Comparison of ENCODE assay signal across 11 mouse cellular contexts in the genomic region with DNA sequence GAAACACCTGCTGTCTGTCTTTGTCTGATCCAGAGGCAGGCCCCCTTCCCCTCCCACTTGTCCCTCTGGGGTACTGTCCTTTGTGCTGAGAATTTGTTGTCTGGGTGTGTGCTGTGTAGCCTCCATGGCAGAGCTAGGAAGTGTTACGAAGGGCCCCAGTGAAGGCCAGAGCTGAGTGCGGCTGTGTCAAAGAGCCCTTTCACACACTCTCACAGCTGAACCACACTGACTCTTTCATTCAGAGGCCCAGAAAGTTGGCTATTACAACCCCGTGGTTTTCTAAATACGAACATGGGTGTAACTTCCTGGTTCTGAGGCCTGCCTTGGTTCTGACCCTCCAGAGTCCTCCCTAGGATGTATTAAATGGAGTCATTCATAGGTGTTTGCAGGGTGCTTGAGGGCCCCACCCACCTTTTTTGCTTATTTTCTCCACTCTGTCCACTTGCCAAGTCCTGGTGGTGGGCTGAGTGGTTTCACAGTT. TPM values are rescaled to one million over a fixed set of nuclear protein-coding genes. Genes with fewer than 3 reads are reported as not detected.
DNase-seq lines count a peak whose midpoint lies in the region; ATAC-seq and TF ChIP-seq lines count a peak whose summit lies in the region.
"Had no signal": no experiment of that assay in that cellular context is flagged by ENCODE, and none has a peak within 500 bp of the region (broad histone marks: within the 10 kb centered on the region; RNA-seq: fewer than 3 reads in every experiment).

No protein-coding gene starts in this region.

- no peaks in the 10 kb centered on the region for H3K4me1 ChIP-seq in hindbrain, postnatal 0 days (ENCODE audit: insufficient read depth, low read length)
- no peaks in the 10 kb centered on the region for H3K4me1 ChIP-seq in neural tube, embryonic 14.5 days (ENCODE audit: control insufficient read depth, insufficient read depth, low read length)

- no peak for TF ChIP-seq CTCF in hindbrain, postnatal 0 days (IDR thresholded peaks at IDR 0.05; ENCODE audit: low read depth)

- H3K4me2 ChIP-seq in hindbrain, postnatal 0 days (ENCODE audit: low read depth, low read length): no peak overlapping the region
- no peak overlapping the region for H3K4me2 ChIP-seq in neural tube, embryonic 14.5 days (ENCODE audit: low read depth, low read length)

- H3K9me3 ChIP-seq in hindbrain, postnatal 0 days (ENCODE audit: low read length): no peaks in the 10 kb centered on the region
- H3K9me3 ChIP-seq in neural tube, embryonic 14.5 days (ENCODE audit: control insufficient read depth, low read length): no peaks in the 10 kb centered on the region

- peak; percentile 8 for DNase-seq in embryo, embryonic 11 days
- DNase-seq in embryo, embryonic 9.5 days (ENCODE audit: extremely low spot score): no peak
- DNase-seq in lung, postnatal 36 days: peak; percentile 39
- DNase-seq in lung, adult 18-20 months: no peak
- peak; percentile 24 for DNase-seq in hindbrain, postnatal 0 days (ENCODE audit: low spot score)
- DNase-seq in adrenal gland, postnatal 25 days: no peak
- no peak for DNase-seq in cerebellum, postnatal 25 days
- DNase-seq: cerebellum, adult 18-20 months; kidney, postnatal 10 days; liver, postnatal 0 days had no signal

- peak; percentile 86; the same call in 1 of the 2 replicates for ATAC-seq in hindbrain, postnatal 0 days
- peak; percentile 28; the same call in 1 of the 2 replicates for ATAC-seq in neural tube, embryonic 14.5 days (ENCODE audit: low read depth)
- ATAC-seq: liver, postnatal 0 days had no signal

- no peaks in the 10 kb centered on the region for H3K27me3 ChIP-seq in hindbrain, postnatal 0 days (ENCODE audit: insufficient read depth, low read length)
- no peaks in the 10 kb centered on the region for H3K27me3 ChIP-seq in neural tube, embryonic 14.5 days (ENCODE audit: control insufficient read depth, insufficient read depth, low read length)

- no peak overlapping the region for H3K9ac ChIP-seq in hindbrain, postnatal 0 days (replicated peaks; ENCODE audit: low read length)
- H3K9ac ChIP-seq in neural tube, embryonic 14.5 days (replicated peaks; ENCODE audit: low read depth, low read length): no peak overlapping the region
- H3K9ac ChIP-seq: liver, postnatal 0 days had no signal

- WGBS in hindbrain, postnatal 0 days: 48% methylated on average over 4 of the region's 4 CpGs
- WGBS in neural tube, embryonic 14.5 days: 52% methylated on average over 4 of the region's 4 CpGs

- no peak overlapping the region for H3K4me3 ChIP-seq in hindbrain, postnatal 0 days (ENCODE audit: low read length)
- no peak overlapping the region for H3K4me3 ChIP-seq in neural tube, embryonic 14.5 days (ENCODE audit: low read depth, low read length)

- H3K36me3 ChIP-seq in hindbrain, postnatal 0 days (ENCODE audit: insufficient read depth, low read length): no peaks in the 10 kb centered on the region
- no peaks in the 10 kb centered on the region for H3K36me3 ChIP-seq in neural tube, embryonic 14.5 days (ENCODE audit: control insufficient read depth, insufficient read depth, low read length)

- H3K27ac ChIP-seq in hindbrain, postnatal 0 days: peak overlapping the region; percentile 41; the same call in 1 of the 2 replicates
- 0 out of 2 replicates have a peak overlapping the region, but pooled peaks have one; percentile 16 for H3K27ac ChIP-seq in neural tube, embryonic 14.5 days (ENCODE audit: low read depth, low read length)

RNA-seq across cellular contexts. Expression of a gene that starts 25.7 kb away (rescaled TPM):
- 2.1 and 9.1 TPM in 2 replicates for total RNA-seq in hindbrain, postnatal 0 days (2014; rRNA removed)
- polyA plus RNA-seq in hindbrain, postnatal 0 days (2015; fragmentation: Nextera tagmentation; extraction: Ambion mirVana): 6.6 and 8.2 TPM in 2 replicates
- polyA plus RNA-seq in neural tube, embryonic 14.5 days (2014; fragmentation: Nextera tagmentation; extraction: Ambion mirVana): 2.1 and 2.2 TPM in 2 replicates
- total RNA-seq in adrenal gland, postnatal 25 days (2021): 5.2 and 10.2 TPM in 2 replicates

RNA-seq across cellular contexts. Expression of a gene that starts 43.8 kb away (rescaled TPM):
- 49.2 and 50.3 TPM in 2 replicates for total RNA-seq in hindbrain, postnatal 0 days (2014; rRNA removed)
- 31.8 and 33.9 TPM in 2 replicates for polyA plus RNA-seq in hindbrain, postnatal 0 days (2015; fragmentation: Nextera tagmentation; extraction: Ambion mirVana)
- 45.6 and 59.5 TPM in 2 replicates for polyA plus RNA-seq in neural tube, embryonic 14.5 days (2014; fragmentation: Nextera tagmentation; extraction: Ambion mirVana)
- total RNA-seq in adrenal gland, postnatal 25 days (2021): 60.6 and 77.5 TPM in 2 replicates

Comparison
In these comparisons a context has a peak if more than half of its experiments do, and no peak if none do; other contexts are left out.
1. DNase-seq: peak in embryo, embryonic 11 days (single experiment), lung, postnatal 36 days (single experiment) and hindbrain, postnatal 0 days (single experiment); none in embryo, embryonic 9.5 days (single experiment), lung, adult 18-20 months (0 of 2), adrenal gland, postnatal 25 days (single experiment) and cerebellum, postnatal 25 days (0 of 2).